Mouse (Mus musculus) hematopoietic stem cell, adult 5-6 weeks (primary cell): ENCODE results near the gene Asb5. TPM values are rescaled to one million over a fixed set of nuclear protein-coding genes. Genes with fewer than 3 reads are reported as not detected.
"Not testable (repeated sequence)": the region's sequence is repeated elsewhere in the genome, so short reads cannot be mapped to it uniquely, and the experiment has no call there.

Source experiments
- ATAC-seq, 2 experiments: fragments of 125-278 bp in 1 of 2; replicated peaks in 1 of 2; 2 replicates each; pipeline ENCODE4 v1.8.0; 2016 to 2017; ENCODE audit warnings: inconsistent platforms in 2 of 2, mild to moderate bottlenecking in 2 of 2, moderate number of reproducible peaks in 2 of 2, low read depth in 1 of 2, moderate TSS enrichment in 1 of 2; ENCODE audit not compliant: low FRiP score in 2 of 2, poor library complexity in 2 of 2, severe bottlenecking in 2 of 2, insufficient read depth in 1 of 2, low TSS enrichment in 1 of 2
- total RNA-seq: library from RNA; stranded (forward); fragments of 172-1452, 232-1000 nt; gene quantifications from 2 replicates; pipeline ENCODE4 v1.2.3, GENCODE M21; 2017

Gene Asb5
- total RNA-seq: not detected in 2 replicates

- ATAC-seq: peak; percentile 96
These were observed at the start of gene Asb5, which contains the start of gene Spcs3 for GRCm38 (mm10) chr8:54529382-54530296. Gene Asb5, plus strand, starts transcription at chr8:54529580. Gene Spcs3, minus strand, starts transcription at chr8:54529998.

GRCm38 (mm10) chr8:54486555-54487273, 42.7 kb upstream of the Asb5 start:
- 0 out of 4 replicates have a peak, but pooled peaks of 1 of the 2 experiments have one; percentile 22 for ATAC-seq

GRCm38 (mm10) chr8:54488437-54488836, 40.9 kb upstream of the Asb5 start:
- ATAC-seq: no peak

GRCm38 (mm10) chr8:54491057-54491690, 38.2 kb upstream of the Asb5 start:
- ATAC-seq: peak; percentile 69 to 75

- ATAC-seq: no peak
These were observed 37.4 kb upstream of the Asb5 start for GRCm38 (mm10) chr8:54491934-54492333.

GRCm38 (mm10) chr8:54493110-54493509, 36.3 kb upstream of the Asb5 start:
- ATAC-seq: peak; percentile 68 to 69

- no peak for ATAC-seq
These were observed 35.5 kb upstream of the Asb5 start for GRCm38 (mm10) chr8:54493915-54494314.

- ATAC-seq: no peak
These were observed 26.3 kb upstream of the Asb5 start for GRCm38 (mm10) chr8:54503104-54503503.

- no peak for ATAC-seq
These were observed 24.3 kb upstream of the Asb5 start for GRCm38 (mm10) chr8:54505060-54505459.

GRCm38 (mm10) chr8:54507428-54508095, 21.8 kb upstream of the Asb5 start:
- ATAC-seq: peak; percentile 83 to 84

GRCm38 (mm10) chr8:54508096-54508456, 21.3 kb upstream of the Asb5 start:
- ATAC-seq: no peak

GRCm38 (mm10) chr8:54508814-54509213, 20.6 kb upstream of the Asb5 start:
- no peak for ATAC-seq

- ATAC-seq: peak; percentile 57 to 64
These were observed 20.1 kb upstream of the Asb5 start for GRCm38 (mm10) chr8:54509221-54509721.

- no peak for ATAC-seq
These were observed 17.6 kb upstream of the Asb5 start for GRCm38 (mm10) chr8:54511791-54512190.

- ATAC-seq: not testable (repeated sequence)
These were observed 17.2 kb upstream of the Asb5 start for GRCm38 (mm10) chr8:54512200-54512599.

GRCm38 (mm10) chr8:54518756-54519460, 10.5 kb upstream of the Asb5 start:
- ATAC-seq: no peak

GRCm38 (mm10) chr8:54520516-54520915, 8.9 kb upstream of the Asb5 start:
- ATAC-seq: no peak
